ENCODE assay signal across 27 mouse cellular contexts in genomic region chr1:36707166-36707565, GRCm38 (mm10). TPM values are rescaled to one million over a fixed set of nuclear protein-coding genes. Genes with fewer than 3 reads are reported as not detected.
DNase-seq lines count a peak whose midpoint lies in the region; ATAC-seq lines count a peak whose summit lies in the region.
"Had no signal": no experiment of that assay in that cellular context is flagged by ENCODE, and none has a peak within 500 bp of the region (broad histone marks: within the 10 kb centered on the region; RNA-seq: fewer than 3 reads in every experiment).

No protein-coding gene starts in this region.

- H3K27me3 ChIP-seq in forebrain, embryonic 12.5 days = no peaks in the 10 kb centered on the region
- H3K27me3 ChIP-seq in forebrain, embryonic 13.5 days = no peaks in the 10 kb centered on the region
- H3K27me3 ChIP-seq in heart, embryonic 15.5 days = no peaks in the 10 kb centered on the region
- no peaks in the 10 kb centered on the region for H3K27me3 ChIP-seq in neural tube, embryonic 13.5 days
- H3K27me3 ChIP-seq in neural tube, embryonic 15.5 days (replicated peaks) = no peaks in the 10 kb centered on the region
- H3K27me3 ChIP-seq: limb, embryonic 12.5 days; liver, embryonic 15.5 days; megakaryocyte, embryonic 14.5 days; neural tube, embryonic 12.5 days; Patski had no signal

- no peak overlapping the region for H3K4me2 ChIP-seq in forebrain, embryonic 12.5 days
- H3K4me2 ChIP-seq in forebrain, embryonic 13.5 days = no peak overlapping the region
- no peak overlapping the region for H3K4me2 ChIP-seq in heart, embryonic 15.5 days
- no peak overlapping the region for H3K4me2 ChIP-seq in neural tube, embryonic 13.5 days
- no peak overlapping the region for H3K4me2 ChIP-seq in neural tube, embryonic 15.5 days
- H3K4me2 ChIP-seq: heart, embryonic 11.5 days; limb, embryonic 12.5 days; liver, embryonic 15.5 days had no signal

- no peak for ATAC-seq in forebrain, embryonic 12.5 days (ENCODE audit: low FRiP score)
- ATAC-seq in forebrain, embryonic 13.5 days = no peak
- no peak for ATAC-seq in heart, embryonic 15.5 days (replicated peaks; ENCODE audit: insufficient number of reproducible peaks, insufficient read depth, low FRiP score, low read depth)
- no peak for ATAC-seq in neural tube, embryonic 13.5 days (ENCODE audit: low read depth)
- no peak for ATAC-seq in neural tube, embryonic 15.5 days (ENCODE audit: low FRiP score)
- ATAC-seq: activated CD4-positive, CD25-positive, alpha-beta regulatory T cell, adult 4 months; forebrain, postnatal 0 days; hindbrain, embryonic 16.5 days; intestine, postnatal 0 days; Patski had no signal

- peaks cover 53% of the 10 kb centered on the region for H3K36me3 ChIP-seq in forebrain, embryonic 12.5 days (replicated peaks)
- H3K36me3 ChIP-seq in forebrain, embryonic 13.5 days (ENCODE audit: poor library complexity, severe bottlenecking) = peaks cover 58% of the 10 kb centered on the region
- peaks cover 34% of the 10 kb centered on the region for H3K36me3 ChIP-seq in heart, embryonic 15.5 days
- H3K36me3 ChIP-seq in neural tube, embryonic 13.5 days = peaks cover 54% of the 10 kb centered on the region
- peaks cover 46% of the 10 kb centered on the region for H3K36me3 ChIP-seq in neural tube, embryonic 15.5 days

- DNase-seq in heart, postnatal 4 days = no peak
- DNase-seq in kidney, adult 8-10 months = no peak
- DNase-seq: adrenal gland, postnatal 14 days; cerebellum, adult 8-10 months; forebrain, postnatal 0 days; gastrocnemius, postnatal 36 days; layer of hippocampus, postnatal 36 days; lung, postnatal 10 days; right cerebral cortex, postnatal 25 days; thymus, postnatal 36 days had no signal

- 75% methylated on average over 2 of the region's 2 CpGs for WGBS in forebrain, embryonic 12.5 days
- 85% methylated on average over 2 of the region's 2 CpGs for WGBS in forebrain, embryonic 13.5 days
- WGBS in heart, embryonic 15.5 days = 61% methylated on average over 2 of the region's 2 CpGs
- 78% methylated on average over 2 of the region's 2 CpGs for WGBS in neural tube, embryonic 13.5 days
- 84% methylated on average over 2 of the region's 2 CpGs for WGBS in neural tube, embryonic 15.5 days

- no peaks in the 10 kb centered on the region for H3K9me3 ChIP-seq in forebrain, embryonic 12.5 days
- no peaks in the 10 kb centered on the region for H3K9me3 ChIP-seq in forebrain, embryonic 13.5 days (replicated peaks)
- H3K9me3 ChIP-seq in heart, embryonic 15.5 days (replicated peaks) = no peaks in the 10 kb centered on the region
- no peaks in the 10 kb centered on the region for H3K9me3 ChIP-seq in neural tube, embryonic 13.5 days
- H3K9me3 ChIP-seq in neural tube, embryonic 15.5 days (replicated peaks) = no peaks in the 10 kb centered on the region
- H3K9me3 ChIP-seq: limb, embryonic 12.5 days; liver, embryonic 15.5 days; megakaryocyte, embryonic 14.5 days; neural tube, embryonic 12.5 days had no signal

- 0 out of 2 replicates have a peak overlapping the region, but pooled peaks have one; percentile 25 for H3K9ac ChIP-seq in forebrain, embryonic 12.5 days
- H3K9ac ChIP-seq in forebrain, embryonic 13.5 days = no peak overlapping the region
- 0 out of 2 replicates have a peak overlapping the region, but pooled peaks have one; percentile 16 for H3K9ac ChIP-seq in heart, embryonic 15.5 days
- 0 out of 2 replicates have a peak overlapping the region, but pooled peaks have one; percentile 12 for H3K9ac ChIP-seq in neural tube, embryonic 13.5 days
- H3K9ac ChIP-seq in neural tube, embryonic 15.5 days (replicated peaks) = no peak overlapping the region
- H3K9ac ChIP-seq: limb, embryonic 12.5 days; liver, embryonic 15.5 days; neural tube, embryonic 12.5 days had no signal

- peaks cover 15% of the 10 kb centered on the region for H3K4me1 ChIP-seq in forebrain, embryonic 12.5 days
- H3K4me1 ChIP-seq in forebrain, embryonic 13.5 days = peaks cover 19% of the 10 kb centered on the region
- peaks cover 23% of the 10 kb centered on the region for H3K4me1 ChIP-seq in heart, embryonic 15.5 days (replicated peaks)
- peaks cover 21% of the 10 kb centered on the region for H3K4me1 ChIP-seq in neural tube, embryonic 13.5 days (replicated peaks)
- peaks cover 32% of the 10 kb centered on the region for H3K4me1 ChIP-seq in neural tube, embryonic 15.5 days

- no peak overlapping the region for H3K4me3 ChIP-seq in forebrain, embryonic 12.5 days (replicated peaks)
- no peak overlapping the region for H3K4me3 ChIP-seq in forebrain, embryonic 13.5 days
- H3K4me3 ChIP-seq in heart, embryonic 15.5 days = no peak overlapping the region
- no peak overlapping the region for H3K4me3 ChIP-seq in neural tube, embryonic 13.5 days
- H3K4me3 ChIP-seq in neural tube, embryonic 15.5 days (replicated peaks) = no peak overlapping the region
- H3K4me3 ChIP-seq: limb, embryonic 12.5 days; liver, embryonic 15.5 days; megakaryocyte, embryonic 14.5 days; neural tube, embryonic 12.5 days had no signal

- no peak overlapping the region for H3K27ac ChIP-seq in forebrain, embryonic 12.5 days
- no peak overlapping the region for H3K27ac ChIP-seq in forebrain, embryonic 13.5 days
- H3K27ac ChIP-seq in heart, embryonic 15.5 days = no peak overlapping the region
- H3K27ac ChIP-seq in neural tube, embryonic 13.5 days (replicated peaks) = no peak overlapping the region
- no peak overlapping the region for H3K27ac ChIP-seq in neural tube, embryonic 15.5 days (replicated peaks)
- H3K27ac ChIP-seq: kidney, postnatal 0 days; limb, embryonic 12.5 days; liver, embryonic 15.5 days; neural tube, embryonic 12.5 days had no signal

RNA-seq across cellular contexts. Expression of gene 4933424G06Rik, which starts 2.8 kb away (rescaled TPM):
- 0.41 TPM in 1 of 2 replicates, not detected in the other for polyA plus RNA-seq in forebrain, embryonic 12.5 days (2016; fragmentation: Nextera tagmentation; extraction: Ambion mirVana)
- 0.69 TPM in 1 of 2 replicates, not detected in the other for polyA plus RNA-seq in forebrain, embryonic 13.5 days (2015; fragmentation: Nextera tagmentation; extraction: Ambion mirVana)
- polyA plus RNA-seq in heart, embryonic 15.5 days (2015; fragmentation: Nextera tagmentation; extraction: Ambion mirVana) = 0.18 and 0.24 TPM in 2 replicates
- not detected for total RNA-seq in heart, postnatal 4 days (2021)
- polyA plus RNA-seq in neural tube, embryonic 13.5 days (2015; fragmentation: Nextera tagmentation; extraction: Ambion mirVana) = 0.36 and 0.66 TPM in 2 replicates
- polyA plus RNA-seq in neural tube, embryonic 15.5 days (2015; fragmentation: Nextera tagmentation; extraction: Ambion mirVana) = 0.32 and 0.74 TPM in 2 replicates
- total RNA-seq: adrenal gland, postnatal 14 days; forebrain, postnatal 0 days; layer of hippocampus, adult 18-20 months; layer of hippocampus, postnatal 36 days; monocyte, adult 5-6 weeks had no signal
- polyA plus RNA-seq: activated CD4-positive, CD25-positive, alpha-beta regulatory T cell, adult 4 months; heart, embryonic 11.5 days; intestine, postnatal 0 days; liver, embryonic 15.5 days; neural tube, embryonic 12.5 days had no signal

RNA-seq across cellular contexts. Expression of gene Actr1b, which starts 7.1 kb away (rescaled TPM):
- polyA plus RNA-seq in forebrain, embryonic 12.5 days (2016; fragmentation: Nextera tagmentation; extraction: Ambion mirVana) = 102 and 105 TPM in 2 replicates
- 88.0 and 95.6 TPM in 2 replicates for polyA plus RNA-seq in forebrain, embryonic 13.5 days (2015; fragmentation: Nextera tagmentation; extraction: Ambion mirVana)
- polyA plus RNA-seq in heart, embryonic 15.5 days (2015; fragmentation: Nextera tagmentation; extraction: Ambion mirVana) = 73.4 and 88.4 TPM in 2 replicates
- total RNA-seq in heart, postnatal 4 days (2021) = 100 to 1,000 TPM; 124 to 137 TPM
- 120 and 126 TPM in 2 replicates for polyA plus RNA-seq in neural tube, embryonic 13.5 days (2015; fragmentation: Nextera tagmentation; extraction: Ambion mirVana)
- polyA plus RNA-seq in neural tube, embryonic 15.5 days (2015; fragmentation: Nextera tagmentation; extraction: Ambion mirVana) = 122 TPM in 2 replicates

RNA-seq across cellular contexts. Expression of gene Cox5b, which starts 15.9 kb away (rescaled TPM):
- polyA plus RNA-seq in forebrain, embryonic 12.5 days (2016; fragmentation: Nextera tagmentation; extraction: Ambion mirVana) = 447 and 453 TPM in 2 replicates
- 555 and 572 TPM in 2 replicates for polyA plus RNA-seq in forebrain, embryonic 13.5 days (2015; fragmentation: Nextera tagmentation; extraction: Ambion mirVana)
- 1,122 and 1,401 TPM in 2 replicates for polyA plus RNA-seq in heart, embryonic 15.5 days (2015; fragmentation: Nextera tagmentation; extraction: Ambion mirVana)
- 1,000 to 10,000 TPM; 1,651 to 1,714 TPM for total RNA-seq in heart, postnatal 4 days (2021)
- polyA plus RNA-seq in neural tube, embryonic 13.5 days (2015; fragmentation: Nextera tagmentation; extraction: Ambion mirVana) = 697 and 709 TPM in 2 replicates
- 808 and 899 TPM in 2 replicates for polyA plus RNA-seq in neural tube, embryonic 15.5 days (2015; fragmentation: Nextera tagmentation; extraction: Ambion mirVana)

RNA-seq across cellular contexts. Expression of gene Fam178b, which starts 24.2 kb away (rescaled TPM):
- 0.18 TPM in 1 of 2 replicates, not detected in the other for polyA plus RNA-seq in forebrain, embryonic 12.5 days (2016; fragmentation: Nextera tagmentation; extraction: Ambion mirVana)
- polyA plus RNA-seq in forebrain, embryonic 13.5 days (2015; fragmentation: Nextera tagmentation; extraction: Ambion mirVana) = 0.34 and 0.45 TPM in 2 replicates
- polyA plus RNA-seq in heart, embryonic 15.5 days (2015; fragmentation: Nextera tagmentation; extraction: Ambion mirVana) = 0.68 and 1.5 TPM in 2 replicates
- total RNA-seq in heart, postnatal 4 days (2021) = under 1 TPM; 0.54 to 0.79 TPM
- 0.24 TPM in 1 of 2 replicates, not detected in the other for polyA plus RNA-seq in neural tube, embryonic 13.5 days (2015; fragmentation: Nextera tagmentation; extraction: Ambion mirVana)
- polyA plus RNA-seq in neural tube, embryonic 15.5 days (2015; fragmentation: Nextera tagmentation; extraction: Ambion mirVana) = 0.27 and 0.51 TPM in 2 replicates
- total RNA-seq: adrenal gland, postnatal 14 days; forebrain, postnatal 0 days; layer of hippocampus, adult 18-20 months; layer of hippocampus, postnatal 36 days; monocyte, adult 5-6 weeks had no signal
- polyA plus RNA-seq: activated CD4-positive, CD25-positive, alpha-beta regulatory T cell, adult 4 months; forebrain, postnatal 0 days; Patski had no signal

RNA-seq across cellular contexts. Expression of gene Zap70, which starts 54.4 kb away (rescaled TPM):
- 0.41 and 0.55 TPM in 2 replicates for polyA plus RNA-seq in forebrain, embryonic 12.5 days (2016; fragmentation: Nextera tagmentation; extraction: Ambion mirVana)
- 0.71 and 1.1 TPM in 2 replicates for polyA plus RNA-seq in forebrain, embryonic 13.5 days (2015; fragmentation: Nextera tagmentation; extraction: Ambion mirVana)
- 0.47 and 2.9 TPM in 2 replicates for polyA plus RNA-seq in heart, embryonic 15.5 days (2015; fragmentation: Nextera tagmentation; extraction: Ambion mirVana)
- under 1 TPM; 0.20 to 0.24 TPM for total RNA-seq in heart, postnatal 4 days (2021)
- polyA plus RNA-seq in neural tube, embryonic 13.5 days (2015; fragmentation: Nextera tagmentation; extraction: Ambion mirVana) = 0.63 and 0.87 TPM in 2 replicates
- polyA plus RNA-seq in neural tube, embryonic 15.5 days (2015; fragmentation: Nextera tagmentation; extraction: Ambion mirVana) = 1.2 and 5.1 TPM in 2 replicates

Comparison
In these comparisons a context has a peak if more than half of its experiments do, and no peak if none do; other contexts are left out.
1. H3K9ac ChIP-seq: peak in forebrain, embryonic 12.5 days (single experiment), heart, embryonic 15.5 days (single experiment) and neural tube, embryonic 13.5 days (single experiment); none in forebrain, embryonic 13.5 days (single experiment) and neural tube, embryonic 15.5 days (single experiment).